Mouse (Mus musculus) embryo, embryonic 11 days (tissue): ENCODE data around the gene Tmsb15l.
"Not testable (repeated sequence)": the region's sequence is repeated elsewhere in the genome, so short reads cannot be mapped to it uniquely, and the experiment has no call there.

Experiments used
- DNase-seq: peaks from one replicate; pipeline ENCODE4 v3.0.0-alpha.2; 2015

The Tmsb15l gene

GRCm38 (mm10) chrX:136976424-136977084, at the start of gene Tmsb15l, which contains the start of gene Tmsb15b1:
TSS of gene Tmsb15l (minus strand) at chrX:136976869.
TSS of gene Tmsb15b1 (minus strand) at chrX:136976874.
- peak; percentile 85 for DNase-seq

- peak; percentile 77 for DNase-seq
Measured at GRCm38 (mm10) chrX:137019310-137019709, 42.6 kb upstream of the Tmsb15l start.

DNA sequence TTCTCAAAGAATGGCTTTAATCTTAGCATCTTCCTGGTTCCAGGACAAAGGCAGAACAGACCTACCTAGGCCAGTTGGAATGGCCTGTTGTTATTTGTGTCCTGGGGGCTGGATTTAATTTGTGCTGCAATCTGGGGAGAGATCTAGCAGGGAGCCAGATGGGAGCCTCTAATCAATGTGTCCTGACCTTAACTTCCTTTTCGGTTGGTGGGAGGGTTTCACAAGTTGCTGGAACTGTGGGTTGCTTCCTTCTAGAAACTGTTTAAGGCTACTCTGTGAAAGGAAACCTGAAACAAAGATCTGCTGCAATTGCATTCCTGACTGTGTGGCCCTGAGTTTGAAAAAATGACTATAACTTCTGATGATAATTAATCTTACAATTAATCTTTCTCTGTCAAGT, 41.0 kb upstream of the Tmsb15l start:
- no peak for DNase-seq

GRCm38 (mm10) chrX:137015099-137015709, 38.5 kb upstream of the Tmsb15l start:
- peak; percentile 77 for DNase-seq

DNA sequence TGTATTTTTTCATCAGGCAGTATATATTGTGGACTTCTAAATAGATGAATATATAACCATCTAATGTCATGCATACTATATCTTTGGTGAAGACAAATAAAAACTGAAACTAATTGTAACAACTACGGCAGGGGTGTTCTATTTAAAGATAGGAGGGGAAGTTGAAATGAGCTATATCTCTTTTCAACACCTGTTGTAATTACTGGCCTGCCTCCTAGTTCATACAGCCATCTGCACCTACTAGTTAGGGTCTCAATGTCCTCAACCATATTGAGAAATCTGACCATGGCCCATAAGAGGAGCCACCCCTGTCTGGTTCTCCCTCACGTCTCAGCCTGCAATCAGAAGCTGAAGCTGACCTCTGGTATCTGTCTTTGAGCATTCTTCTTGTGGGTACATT, 19.6 kb upstream of the Tmsb15l start:
- DNase-seq, result no peak

- DNase-seq, result peak; percentile 31
Measured at GRCm38 (mm10) chrX:136993641-136994040, 17.0 kb upstream of the Tmsb15l start.

DNA sequence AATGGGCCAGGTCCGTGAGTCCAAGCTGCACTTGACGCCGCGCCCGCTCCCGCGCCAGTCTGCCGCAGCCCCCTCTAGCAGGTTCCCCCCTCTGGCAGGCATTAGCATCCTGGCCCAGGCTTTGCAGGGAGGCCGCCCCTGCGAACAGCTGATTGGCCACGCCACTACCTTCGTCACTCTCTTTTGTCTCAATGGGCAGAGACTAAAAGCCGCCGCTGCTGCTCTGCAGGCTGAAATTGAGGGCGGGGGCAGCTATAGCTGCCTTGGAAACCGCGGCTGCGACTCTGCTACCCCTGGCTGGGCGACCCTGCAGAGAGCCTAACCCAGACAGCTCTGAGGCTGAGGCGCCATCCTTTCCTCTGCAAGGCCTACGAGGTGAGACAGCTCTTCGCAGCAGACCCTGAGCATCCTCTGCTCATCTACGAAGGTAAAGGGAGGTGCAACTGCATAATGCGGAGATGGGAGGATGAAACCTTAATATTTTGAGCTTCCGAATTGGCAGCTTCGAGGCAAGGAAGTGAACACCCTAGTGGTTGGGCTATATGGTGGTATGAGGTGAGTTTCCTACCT, 16.4 kb upstream of the Tmsb15l start, which contains the start of gene Zcchc18:
Gene Zcchc18 (plus strand): TSS at position 178 of the 570 bp plus-strand sequence.
- DNase-seq, result peak; percentile 90

DNA sequence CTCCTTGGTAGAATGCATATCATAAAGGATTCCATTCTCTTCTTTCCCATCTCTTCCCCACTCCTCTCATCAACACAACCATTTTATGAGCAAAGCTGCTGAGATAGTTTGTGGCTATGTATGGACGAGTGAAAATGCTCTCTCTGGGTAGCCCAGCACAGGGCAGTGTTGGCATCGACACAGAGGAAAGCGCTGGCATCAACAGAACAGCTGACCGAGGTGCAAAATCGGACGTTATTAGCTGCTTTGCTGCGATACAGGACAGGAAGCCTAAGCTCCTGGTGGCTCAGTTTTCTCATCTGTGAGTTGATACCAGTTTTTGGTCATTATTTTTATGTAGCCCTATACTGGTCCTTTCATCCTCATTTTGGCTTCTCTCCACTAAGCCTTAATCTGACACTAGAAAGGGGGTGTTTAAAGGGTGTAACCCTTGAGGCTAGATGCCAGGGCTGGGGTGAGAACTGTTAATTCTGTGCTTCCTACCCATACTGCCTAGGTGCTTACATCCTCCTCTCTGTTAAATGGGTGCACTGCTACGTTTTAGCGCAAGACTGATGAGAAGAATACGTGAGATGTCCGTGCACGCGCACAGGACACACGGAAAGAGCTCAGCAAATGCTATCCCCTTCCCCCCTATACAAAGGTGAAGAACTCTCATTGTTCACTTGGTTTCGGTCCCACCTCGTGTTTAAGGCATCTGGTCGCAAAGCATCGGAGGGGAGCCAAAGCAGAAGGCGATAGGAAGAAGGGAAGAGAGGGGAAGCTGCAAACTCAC, 15.7 kb upstream of the Tmsb15l start:
- DNase-seq, result peak; percentile 27

DNA sequence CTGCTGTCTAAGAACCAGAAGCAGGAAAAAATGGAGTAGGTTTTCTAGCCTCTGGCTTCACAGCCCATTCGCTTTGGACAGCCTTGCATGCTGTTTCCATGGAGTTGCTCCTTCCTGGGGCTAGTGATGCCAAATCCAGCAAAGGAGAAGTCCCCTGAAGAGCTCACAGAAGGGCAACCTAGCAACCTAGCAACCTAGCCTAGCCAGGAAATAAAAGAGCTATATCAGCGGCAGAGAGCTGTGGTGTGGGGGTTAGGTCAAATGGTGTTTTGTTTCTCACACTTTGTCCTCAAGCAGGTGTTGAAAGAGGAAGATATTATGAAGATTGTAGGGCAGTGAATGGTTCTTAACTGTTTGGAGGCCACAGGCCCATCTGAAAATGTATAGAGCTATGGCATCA, 14.6 kb upstream of the Tmsb15l start:
- no peak for DNase-seq

DNA sequence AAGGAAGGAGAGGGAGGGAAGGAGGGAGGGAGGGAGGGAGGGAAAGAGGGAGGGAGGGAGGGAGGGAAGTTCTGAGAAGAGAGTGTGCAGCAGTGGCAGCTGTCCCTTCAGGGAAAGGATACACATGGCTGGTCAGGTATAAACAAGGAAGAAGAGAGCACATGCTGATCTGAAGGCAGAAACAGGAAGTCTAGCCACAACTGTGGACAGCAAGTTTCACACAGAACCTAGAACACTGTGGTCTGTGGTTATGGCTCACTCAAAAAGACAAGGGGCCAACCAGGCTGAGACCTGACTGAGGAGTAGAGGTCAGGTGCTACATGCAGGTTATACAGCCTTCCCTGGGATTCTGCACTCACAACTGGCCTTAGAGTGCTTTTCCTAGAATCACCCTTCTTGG, 9.4 kb upstream of the Tmsb15l start:
- DNase-seq, result no peak

DNA sequence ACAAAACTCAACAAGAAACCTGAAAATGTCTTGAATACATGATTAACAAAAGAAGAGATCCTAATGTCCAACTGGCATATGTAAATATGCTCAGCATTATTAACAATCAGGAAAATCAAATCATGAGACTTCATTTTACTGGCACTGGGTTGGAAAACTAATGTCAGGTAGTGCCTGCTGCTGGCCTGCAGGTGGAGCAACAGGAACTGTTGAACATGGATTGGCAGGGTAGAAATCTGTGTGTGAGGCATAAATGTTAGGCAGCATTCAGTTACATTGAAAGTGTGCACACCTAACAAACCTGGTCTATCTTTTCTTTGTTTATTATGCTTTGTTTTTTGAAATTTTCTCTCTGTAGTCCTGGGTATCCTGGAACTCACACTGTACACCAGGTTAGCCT, 1.9 kb upstream of the Tmsb15l start:
- peak; percentile 7 for DNase-seq

- not testable (repeated sequence) for DNase-seq
Measured at GRCm38 (mm10) chrX:136975397-136975796, 1.3 kb downstream of the Tmsb15l start, which contains the start of gene Tmsb15b2. TSS of gene Tmsb15b2 (minus strand) at chrX:136975497.

DNA sequence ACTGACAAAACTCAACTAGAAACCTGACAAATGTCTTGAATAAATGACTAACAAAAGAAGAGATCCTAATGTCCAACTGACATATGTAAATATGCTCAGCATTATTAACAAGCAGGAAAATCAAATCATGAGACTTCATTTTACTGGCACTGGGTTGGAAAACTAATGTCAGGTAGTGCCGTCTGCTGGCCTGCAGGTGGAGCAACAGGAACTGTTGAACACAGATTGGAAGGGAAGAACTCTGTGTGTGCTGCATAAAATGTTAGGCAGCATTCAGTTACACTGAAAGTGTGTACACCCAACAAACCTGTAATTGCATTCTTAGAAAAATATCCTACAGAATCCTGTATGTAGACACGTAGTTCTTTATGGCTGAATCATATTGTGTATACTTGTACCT, 17.0 kb downstream of the Tmsb15l start:
- DNase-seq, result peak; percentile 9

DNA sequence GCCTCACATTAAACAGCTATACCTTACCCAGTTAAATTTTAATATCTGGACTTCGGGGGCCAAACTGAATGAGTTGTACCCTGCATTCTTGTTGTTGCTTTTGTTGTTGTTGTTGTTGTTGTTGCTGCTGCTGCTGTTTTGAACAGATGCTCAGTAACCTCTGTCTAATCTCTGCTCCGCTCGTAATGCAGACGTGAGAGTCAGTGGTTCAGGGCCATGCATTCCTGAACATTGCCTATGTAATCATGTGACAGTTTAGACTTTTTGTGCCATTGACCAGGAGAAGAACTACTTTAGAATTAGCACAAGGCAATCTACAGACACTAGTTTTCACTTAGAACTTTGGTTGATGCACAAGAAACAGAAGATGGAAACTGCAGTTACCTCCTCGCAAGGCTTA, 18.4 kb downstream of the Tmsb15l start:
- DNase-seq, result not testable (repeated sequence)

DNA sequence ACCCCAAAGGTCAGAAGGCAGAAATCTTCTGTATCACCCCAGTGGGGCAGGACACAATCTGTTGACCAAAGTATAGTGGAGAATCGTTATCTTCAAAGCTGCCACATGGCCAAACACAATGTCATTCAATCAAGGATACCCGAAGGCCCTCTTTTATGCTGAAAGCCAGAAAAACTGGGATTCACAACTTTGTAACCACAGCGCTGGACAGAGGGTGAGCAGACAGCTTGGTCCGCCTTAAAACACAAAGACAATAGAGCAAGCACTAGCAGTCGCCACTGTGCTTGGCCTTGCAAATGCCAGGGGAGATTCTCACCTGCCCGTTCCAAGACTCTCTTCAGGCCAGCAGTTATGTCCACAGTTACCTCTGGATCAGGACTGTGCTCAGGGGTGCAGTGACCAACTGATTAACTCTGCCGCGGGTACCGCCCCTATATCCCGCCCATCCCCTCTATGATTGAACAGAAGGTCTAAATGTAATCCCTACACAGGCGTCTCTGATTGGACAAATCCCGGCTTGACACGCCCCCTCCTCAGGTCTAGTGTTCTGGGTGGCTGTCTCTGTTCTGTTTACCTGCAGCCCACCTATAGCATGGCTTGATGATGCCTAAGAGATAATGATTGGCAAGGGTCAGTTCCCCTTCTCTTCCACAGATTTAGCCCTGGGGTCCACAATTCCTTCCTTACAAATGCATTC, 18.9 kb downstream of the Tmsb15l start:
- DNase-seq, result peak; percentile 70

DNA sequence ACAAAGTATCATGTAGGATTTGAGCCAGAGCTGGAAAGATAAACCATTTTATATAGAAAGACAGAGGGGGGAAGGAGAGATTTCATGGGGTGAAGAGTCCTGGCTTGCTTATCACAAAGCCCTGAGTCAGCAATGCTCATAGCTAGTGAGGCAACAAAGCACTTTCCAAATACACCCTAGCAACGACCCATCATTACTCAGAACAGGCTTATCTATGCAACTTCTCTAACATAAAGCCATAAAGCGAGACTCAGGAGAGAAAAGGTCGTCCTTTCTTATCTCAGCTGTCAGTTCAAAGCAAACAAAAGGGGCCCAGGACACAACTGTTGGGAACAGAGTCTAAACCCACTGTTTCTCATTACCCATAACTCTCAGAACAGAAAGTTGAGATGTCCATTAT, 38.7 kb downstream of the Tmsb15l start:
- no peak for DNase-seq

- no peak for DNase-seq
Measured at GRCm38 (mm10) chrX:136927031-136927430, 49.6 kb downstream of the Tmsb15l start, which contains the start of gene H2bfm. TSS of gene H2bfm (plus strand) at chrX:136927325.

DNA sequence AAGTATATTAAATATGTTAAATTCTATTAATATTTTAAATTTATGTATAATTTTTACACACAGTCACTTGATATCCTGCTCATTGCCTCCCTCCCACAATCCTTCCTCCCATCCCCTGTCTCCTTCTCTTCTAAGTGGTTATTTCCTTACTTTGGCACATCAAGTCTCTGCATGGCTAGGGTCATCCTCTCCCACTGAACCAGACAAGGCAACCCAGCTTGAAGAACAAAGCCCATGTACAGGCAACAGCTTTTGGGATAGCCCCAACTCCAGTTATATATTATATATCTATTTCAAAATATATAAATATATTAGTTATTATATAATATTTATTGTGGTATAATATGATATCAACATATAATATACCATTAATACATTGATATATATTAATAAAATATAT, 50.8 kb downstream of the Tmsb15l start:
- no peak for DNase-seq
